Mouse (Mus musculus) small intestine, adult 2 months (tissue): ENCODE data around the gene B4galt1. TPM values are rescaled to one million over a fixed set of nuclear protein-coding genes. Genes with fewer than 3 reads are reported as not detected.

Source experiments
- H3K27ac ChIP-seq: fragments of 200-500 bp; 2 replicates; pipeline ENCODE4 v1.5.1; 2012; ENCODE audit warnings: low read depth, low read length, control low read depth, inconsistent platforms; ENCODE audit not compliant: insufficient read depth
- H3K27me3 ChIP-seq: fragments of 200-500 bp; 2 replicates; pipeline ENCODE4 v1.6.1; 2012; ENCODE audit warnings: mild to moderate bottlenecking, moderate library complexity, low read length, inconsistent platforms; ENCODE audit not compliant: control insufficient read depth, insufficient read depth
- H3K36me3 ChIP-seq: fragments of 200-500 bp; 2 replicates; pipeline ENCODE4 v1.6.1; 2012; ENCODE audit warnings: mild to moderate bottlenecking, low read length, control low read depth, inconsistent platforms; ENCODE audit not compliant: control insufficient read depth, insufficient read depth
- H3K4me1 ChIP-seq: fragments of 200-500 bp; 2 replicates; pipeline ENCODE4 v1.6.1; 2012; ENCODE audit warnings: low read length, inconsistent platforms, mixed read lengths; ENCODE audit not compliant: control insufficient read depth, insufficient read depth, insufficient read length
- H3K4me3 ChIP-seq: fragments of 200-500 bp; 2 replicates; pipeline ENCODE4 v1.5.1; 2012; ENCODE audit warnings: low read depth, mild to moderate bottlenecking, control low read depth, inconsistent platforms, low read length, moderate library complexity
- CTCF ChIP-seq: fragments of 200-500 bp; IDR thresholded peaks from 2 replicates; pipeline ENCODE4 v1.5.1; 2012; ENCODE audit warnings: low read depth, mild to moderate bottlenecking, control low read depth, inconsistent platforms, low read length, moderate library complexity, mixed read lengths; ENCODE audit not compliant: insufficient replicate concordance, insufficient read length; ENCODE audit errors: extremely low read depth
- POLR2A ChIP-seq: fragments of 200-500 bp; IDR thresholded peaks from 2 replicates; pipeline ENCODE4 v1.6.1; 2012; ENCODE audit warnings: low read depth, mild to moderate bottlenecking, control low read depth, inconsistent platforms, low read length, moderate library complexity
- WGBS: fragments of 180-500 bp; shearing (Covaris S2); methylation state at CpG from one replicate; pipeline ENCODE4 v1.1.7; 2018; 5-methylcytosine and 5-hydroxymethylcytosine counted together
- polyA plus RNA-seq: library from polyadenylated mRNA; depleted of rRNA; stranded (reverse); fragments of >200 nt; gene quantifications from 2 replicates; pipeline ENCODE4 v1.2.3, GENCODE M21; 2012

The B4galt1 gene
- polyA plus RNA-seq, 1 experiment, result 79.4 TPM

DNA sequence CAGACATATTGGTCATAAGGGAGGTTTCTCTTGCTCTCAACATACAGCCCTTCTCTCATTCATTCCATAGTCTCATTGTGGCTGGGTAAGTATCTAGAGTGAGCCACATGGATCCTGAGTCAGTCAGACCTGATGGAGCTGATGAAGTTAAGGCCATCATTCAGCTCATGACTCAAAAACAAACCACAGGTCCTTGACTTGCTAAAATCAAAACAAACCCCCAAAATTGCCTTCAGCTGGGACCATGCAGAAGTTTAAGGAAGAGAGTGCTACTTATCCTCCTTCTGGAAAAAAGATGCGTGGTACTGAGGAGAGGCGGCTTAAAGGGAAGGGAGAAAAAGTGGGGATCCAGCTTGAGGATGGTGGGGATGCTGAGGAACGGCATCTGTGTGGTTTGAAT is 58.0 kb downstream of the B4galt1 start:
- 93% methylated on average over 3 of the region's 3 CpGs for WGBS
- TF ChIP-seq CTCF (no peak), POLR2A (no peak)
- no peak overlapping the region for H3K27ac ChIP-seq

DNA sequence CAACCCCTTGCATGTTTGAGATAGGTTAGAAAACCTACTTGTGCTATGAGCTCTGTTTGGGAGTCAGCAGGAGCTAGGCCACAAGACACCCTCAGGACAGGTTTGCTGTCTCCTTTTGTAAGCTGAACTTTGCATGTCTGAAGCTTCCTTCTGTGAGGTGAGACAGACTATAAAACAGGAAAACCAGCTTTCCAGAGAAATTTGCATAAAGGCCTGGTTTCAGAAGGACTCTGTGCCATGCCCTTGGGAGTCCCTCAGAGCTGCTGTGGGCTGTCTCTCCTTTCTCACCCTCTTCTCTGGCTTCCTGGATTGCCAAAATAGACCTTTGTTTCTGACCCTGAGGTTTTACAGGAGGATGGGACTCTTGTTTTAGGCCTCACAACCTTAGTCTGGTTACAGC is 59.5 kb downstream of the B4galt1 start:
- Histone ChIP-seq H3K27ac (no peak overlapping the region), H3K4me1 (peaks cover 9% of the 10 kb centered on the region; the same call in 1 of the 2 replicates), H3K4me3 (no peak overlapping the region), H3K36me3 (no peaks in the 10 kb centered on the region), H3K27me3 (no peaks in the 10 kb centered on the region)
- TF ChIP-seq POLR2A, result no peak
- TF ChIP-seq CTCF, result no peak

More for the DNA sequence above, 58.0 kb downstream of the B4galt1 start:
- 0 out of 2 replicates have a peak, but pooled peaks cover 2% of the 10 kb centered on the region for H3K36me3 ChIP-seq
- H3K4me1 ChIP-seq, result peaks cover 16% of the 10 kb centered on the region; the same call in 1 of the 2 replicates
- no peaks in the 10 kb centered on the region for H3K27me3 ChIP-seq
- H3K4me3 ChIP-seq, result no peak overlapping the region

DNA sequence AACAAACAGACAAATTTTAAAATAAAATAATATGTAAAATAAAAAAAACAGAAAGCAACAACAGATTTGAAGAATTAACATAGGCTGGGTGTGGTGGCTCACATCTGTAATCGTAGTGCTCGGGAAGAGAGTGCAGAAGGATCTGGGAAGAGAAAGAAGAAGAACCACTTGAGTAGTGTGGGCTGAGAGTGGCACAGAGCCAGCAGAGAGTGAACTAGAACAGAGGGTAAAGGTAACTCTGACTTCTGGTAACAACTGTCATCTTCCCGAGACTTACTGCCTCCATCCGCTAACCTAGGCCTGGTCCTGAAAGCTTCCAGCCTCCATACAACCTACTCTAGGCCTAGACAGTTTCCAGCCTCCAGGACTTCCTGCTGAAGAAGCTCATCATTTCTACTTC is 62.6 kb downstream of the B4galt1 start:
- no peak overlapping the region for H3K27ac ChIP-seq
- 80% methylated on average over 4 of the region's 4 CpGs for WGBS
- H3K27me3 ChIP-seq, result no peaks in the 10 kb centered on the region
- no peaks in the 10 kb centered on the region for H3K36me3 ChIP-seq
- TF ChIP-seq CTCF (no peak), POLR2A (no peak)
- no peak overlapping the region for H3K4me3 ChIP-seq
- H3K4me1 ChIP-seq, result no peaks in the 10 kb centered on the region

DNA sequence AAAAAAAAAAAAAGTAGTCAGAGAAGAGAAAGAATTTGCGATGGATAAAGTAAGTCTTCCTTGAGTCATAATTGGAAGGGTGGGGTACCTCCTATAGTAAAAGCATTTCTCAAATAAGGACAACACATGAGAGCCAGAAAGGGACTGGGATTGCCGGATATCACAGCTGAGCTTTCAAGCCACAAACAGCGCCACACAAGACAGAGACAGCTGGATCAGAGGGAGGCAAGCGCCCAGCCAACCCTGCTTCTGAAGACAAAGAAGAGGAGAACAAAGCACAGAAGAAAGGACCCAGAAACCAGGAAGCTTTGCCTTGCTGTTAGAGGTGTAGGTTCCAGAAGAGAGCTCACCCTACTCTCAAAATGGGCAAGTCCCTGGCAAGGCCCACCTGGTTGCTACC is 67.2 kb downstream of the B4galt1 start:
- no peak for TF ChIP-seq CTCF
- no peak for TF ChIP-seq POLR2A
- Histone ChIP-seq H3K4me1 (peaks cover 4% of the 10 kb centered on the region; the same call in 1 of the 2 replicates), H3K27ac (no peak overlapping the region), H3K36me3 (no peaks in the 10 kb centered on the region), H3K27me3 (no peaks in the 10 kb centered on the region), H3K4me3 (no peak overlapping the region)
- WGBS, result 94% methylated on average over 4 of the region's 4 CpGs

DNA sequence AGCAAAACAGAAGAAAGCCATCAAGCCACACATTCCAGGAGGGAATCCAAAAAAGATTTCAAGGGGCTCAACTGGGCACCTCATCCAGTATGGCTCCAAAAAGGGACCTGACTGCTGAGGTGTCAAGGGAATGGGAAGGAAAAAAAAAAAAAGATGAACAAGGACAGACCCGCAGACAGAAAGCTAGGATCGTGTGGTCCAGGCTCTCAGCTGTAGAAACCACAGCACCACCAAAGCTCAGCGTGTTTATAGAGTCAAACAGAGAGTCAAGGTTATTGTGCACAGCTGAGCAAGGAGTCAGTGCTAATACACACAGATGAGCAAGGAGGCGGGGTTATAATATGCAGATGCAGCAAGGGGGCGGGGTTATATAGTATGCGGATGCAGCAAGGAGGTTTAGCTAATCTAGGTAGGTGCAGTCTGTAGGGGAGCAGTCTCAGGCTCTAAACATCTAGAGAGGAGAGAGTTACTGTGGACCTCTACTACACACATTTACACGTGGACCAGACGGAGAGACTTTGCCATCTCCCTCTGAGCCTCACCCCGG is 68.1 kb downstream of the B4galt1 start:
- 58% methylated on average over 9 of the region's 9 CpGs for WGBS

DNA sequence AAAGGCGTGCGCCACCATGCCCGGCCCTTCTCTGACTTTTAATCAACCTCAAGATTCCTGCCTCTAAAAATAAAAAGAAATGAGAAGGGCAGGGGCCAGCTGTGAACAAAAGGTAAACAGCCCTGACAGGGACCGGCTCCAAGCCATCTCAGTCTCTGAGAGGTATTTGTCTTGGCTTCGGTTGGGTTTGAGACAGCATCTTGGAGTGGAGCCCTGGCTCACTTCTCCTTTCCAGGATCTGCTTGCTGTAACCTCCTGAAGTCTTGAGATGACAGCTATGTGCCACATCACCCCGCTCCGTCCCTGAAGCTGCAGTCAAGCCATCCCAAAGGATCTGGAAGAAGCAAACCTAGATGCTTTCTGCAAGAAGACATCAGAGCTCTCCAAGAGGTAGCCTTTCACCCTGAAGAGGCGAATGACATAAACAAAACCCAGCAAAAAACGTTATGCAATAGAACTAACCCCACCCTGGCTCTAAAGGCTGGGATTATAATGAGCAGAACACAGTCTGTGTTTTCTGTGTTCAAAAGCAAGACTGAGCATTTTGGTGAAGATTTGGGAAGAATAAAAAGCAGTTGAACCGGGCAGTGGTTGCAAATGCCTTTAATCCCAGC is 69.1 kb downstream of the B4galt1 start:
- no peaks in the 10 kb centered on the region for H3K27me3 ChIP-seq
- 72% methylated on average over 10 of the region's 10 CpGs for WGBS
- TF ChIP-seq CTCF (no peak), POLR2A (no peak)
- no peak overlapping the region for H3K4me3 ChIP-seq
- H3K27ac ChIP-seq, result no peak overlapping the region
- H3K4me1 ChIP-seq, result peaks cover 8% of the 10 kb centered on the region
- no peaks in the 10 kb centered on the region for H3K36me3 ChIP-seq

More for the DNA sequence above, 68.1 kb downstream of the B4galt1 start:
- no peaks in the 10 kb centered on the region for H3K36me3 ChIP-seq
- H3K27me3 ChIP-seq, result no peaks in the 10 kb centered on the region
- H3K4me1 ChIP-seq, result peaks cover 7% of the 10 kb centered on the region
- H3K4me3 ChIP-seq, result no peak overlapping the region
- H3K27ac ChIP-seq, result no peak overlapping the region
- TF ChIP-seq POLR2A, result no peak
- TF ChIP-seq CTCF, result no peak

DNA sequence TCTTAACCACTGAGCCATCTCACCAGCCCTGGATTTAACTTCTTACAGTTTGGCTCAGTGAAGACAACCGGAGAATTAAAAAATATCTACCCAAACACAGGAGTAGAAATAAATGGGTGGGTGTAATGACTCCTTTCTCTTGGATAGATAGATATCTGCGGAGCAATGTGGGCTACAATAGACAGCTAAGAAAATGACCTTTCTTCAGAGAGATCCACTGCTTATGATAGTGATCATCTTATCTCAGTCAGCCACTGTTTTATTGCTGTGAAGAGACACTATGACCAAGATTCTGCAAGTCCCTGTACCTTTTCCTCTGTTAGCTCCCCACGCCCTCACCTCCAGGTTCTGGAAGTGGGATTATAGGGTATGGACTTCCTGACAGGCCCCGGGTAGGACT is 70.8 kb downstream of the B4galt1 start:
- H3K4me1 ChIP-seq, result peaks cover 10% of the 10 kb centered on the region
- H3K27ac ChIP-seq, result no peak overlapping the region
- no peak for TF ChIP-seq POLR2A
- TF ChIP-seq CTCF, result no peak
- H3K27me3 ChIP-seq, result no peaks in the 10 kb centered on the region
- WGBS, result 64% methylated on average over 4 of the region's 4 CpGs
- no peak overlapping the region for H3K4me3 ChIP-seq
- H3K36me3 ChIP-seq, result no peaks in the 10 kb centered on the region
